Comparison of ENCODE assay signal across 25 mouse cellular contexts in the genomic region with DNA sequence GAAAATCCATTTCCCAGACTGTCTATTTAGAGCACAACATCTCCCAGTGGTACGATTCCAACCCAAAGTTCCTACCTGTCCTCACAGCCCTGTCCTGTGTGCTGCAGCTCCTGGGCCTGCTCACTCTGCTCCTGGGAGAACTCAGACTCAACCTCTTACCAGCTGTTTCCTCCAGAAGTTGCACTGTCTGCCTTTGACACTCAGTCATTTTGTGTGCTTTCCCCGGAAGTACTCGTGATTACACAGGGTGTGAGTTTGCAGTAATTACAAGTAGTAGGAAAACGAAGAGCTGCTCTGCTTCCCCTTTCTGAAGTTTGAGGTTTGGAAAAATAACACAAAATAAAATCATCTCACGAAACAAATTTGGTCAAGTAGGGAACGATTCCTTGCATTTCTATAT. TPM values are rescaled to one million over a fixed set of nuclear protein-coding genes. Genes with fewer than 3 reads are reported as not detected.
A peak's percentile ranks its signal among the peaks of the same experiment; 100 is the strongest.
DNase-seq lines count a peak whose midpoint lies in the region; ATAC-seq and TF ChIP-seq lines count a peak whose summit lies in the region.
"Had no signal": no experiment of that assay in that cellular context is flagged by ENCODE, and none has a peak within 500 bp of the region (broad histone marks: within the 10 kb centered on the region; RNA-seq: fewer than 3 reads in every experiment).

A gene (minus strand): TSS at position 215 of the 400 bp plus-strand sequence.

- H3K4me1 ChIP-seq in liver, postnatal 0 days (ENCODE audit: insufficient read depth): no peaks in the 10 kb centered on the region
- H3K4me1 ChIP-seq: hindbrain, embryonic 15.5 days; midbrain, embryonic 12.5 days; stomach, embryonic 15.5 days had no signal

- no peaks in the 10 kb centered on the region for H3K9me3 ChIP-seq in liver, postnatal 0 days (ENCODE audit: low read length)
- H3K9me3 ChIP-seq: G1E; hindbrain, embryonic 15.5 days; midbrain, embryonic 12.5 days; stomach, embryonic 15.5 days had no signal

- no peak for TF ChIP-seq EP300 in liver, postnatal 0 days (IDR thresholded peaks at IDR 0.05; ENCODE audit: low read depth)

- H3K4me2 ChIP-seq in liver, postnatal 0 days (ENCODE audit: low read depth, low read length): no peak within 1 kb of the TSS
- H3K4me2 ChIP-seq: hindbrain, embryonic 15.5 days; midbrain, embryonic 12.5 days; stomach, embryonic 15.5 days had no signal

- H3K4me3 ChIP-seq in liver, postnatal 0 days (ENCODE audit: low read depth, low read length): no peak within 1 kb of the TSS
- H3K4me3 ChIP-seq: erythroblast, embryonic 14.5 days; hindbrain, embryonic 15.5 days; midbrain, embryonic 12.5 days; stomach, embryonic 15.5 days had no signal

- H3K27me3 ChIP-seq in liver, postnatal 0 days (ENCODE audit: insufficient read depth, low read length): no peaks in the 10 kb centered on the region
- H3K27me3 ChIP-seq: hindbrain, embryonic 15.5 days; midbrain, embryonic 12.5 days; stomach, embryonic 15.5 days had no signal

- no peak for ATAC-seq in liver, postnatal 0 days
- peak; percentile 77 for ATAC-seq in megakaryocyte, adult 5-6 weeks (ENCODE audit: poor library complexity, severe bottlenecking)

- peak; percentile 2 for DNase-seq in liver
- no peak for DNase-seq in liver, postnatal 0 days
- no peak for DNase-seq in thymus, postnatal 0 days (ENCODE audit: low spot score)
- DNase-seq in thymus, postnatal 36 days: no peak
- no peak for DNase-seq in Muller cell, postnatal 12 days (ENCODE audit: inconsistent ontology term)
- DNase-seq in layer of hippocampus, postnatal 36 days: no peak
- no peak for DNase-seq in cerebellum, postnatal 4 days (ENCODE audit: low spot score in 2 of 2)
- DNase-seq: adrenal gland, adult 8-10 months; cerebellum, adult 8-10 months; embryo, embryonic 11 days; gastrocnemius, postnatal 10 days; heart, postnatal 14 days; kidney, adult 18-20 months; kidney, postnatal 36 days; left cerebral cortex, postnatal 4 days; lung, adult 18-20 months; right cerebral cortex, postnatal 25 days; thymus, postnatal 25 days had no signal

- no peak for TF ChIP-seq CTCF in liver, postnatal 0 days (IDR thresholded peaks at IDR 0.05; ENCODE audit: low read depth)

- H3K9ac ChIP-seq in liver, postnatal 0 days (replicated peaks): no peak within 1 kb of the TSS
- H3K9ac ChIP-seq: hindbrain, embryonic 15.5 days; midbrain, embryonic 12.5 days; stomach, embryonic 15.5 days had no signal

- WGBS in liver, postnatal 0 days (ENCODE audit: insufficient replicate concordance): 33% methylated on average over 6 of the region's 6 CpGs

- H3K27ac ChIP-seq in liver, postnatal 0 days (ENCODE audit: low read depth): no peak within 1 kb of the TSS
- H3K27ac ChIP-seq: hindbrain, embryonic 15.5 days; midbrain, embryonic 12.5 days; stomach, embryonic 15.5 days had no signal

- no peaks in the 10 kb centered on the region for H3K36me3 ChIP-seq in liver, postnatal 0 days (replicated peaks; ENCODE audit: insufficient read depth, low read length)
- H3K36me3 ChIP-seq: G1E; hindbrain, embryonic 15.5 days; midbrain, embryonic 12.5 days; stomach, embryonic 15.5 days had no signal

RNA-seq across cellular contexts. Expression of the gene that starts here (rescaled TPM):
- polyA plus RNA-seq in liver, postnatal 0 days (2015; fragmentation: Nextera tagmentation; extraction: Ambion mirVana): 2.9 and 3.5 TPM in 2 replicates
- polyA plus RNA-seq in thymus, postnatal 0 days (2015; fragmentation: Nextera tagmentation; extraction: Ambion mirVana): 20.6 and 20.7 TPM in 2 replicates
- 1.7 and 3.0 TPM in 2 replicates for total RNA-seq in megakaryocyte, adult 5-6 weeks (2015)
- total RNA-seq in megakaryocyte, adult 5-6 weeks (2017): 1.7 and 2.4 TPM in 2 replicates
- under 1 TPM; 0.30 to 0.35 TPM for total RNA-seq in layer of hippocampus, postnatal 36 days (2021)
- polyA plus RNA-seq: C2C12; erythroblast, embryonic 14.5 days; G1E had no signal
